Mouse (Mus musculus): ENCODE measurements around the gene Nat8f3.
"Not testable (repeated sequence)": the region's sequence is repeated elsewhere in the genome, so short reads cannot be mapped to it uniquely, and the experiment has no call there.

DNA sequence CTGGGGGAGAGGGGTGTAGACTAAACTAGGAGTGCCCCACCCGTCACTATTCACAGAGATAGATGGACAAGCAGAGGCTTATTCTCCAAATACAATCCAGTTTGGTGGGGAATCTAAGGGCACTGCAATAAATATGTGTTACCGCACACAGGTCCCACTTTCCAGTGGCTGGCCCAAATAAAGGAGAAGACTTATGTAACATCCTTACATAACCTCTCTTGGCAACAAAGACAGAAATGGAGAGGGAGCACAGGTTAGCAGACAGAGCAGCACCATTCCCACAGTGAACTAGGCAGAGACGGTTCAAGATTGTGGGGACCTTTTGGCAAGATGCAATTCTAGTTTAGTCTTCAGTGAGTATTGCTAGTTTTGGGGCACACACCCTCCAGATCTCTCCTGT, 45.0 kb upstream of the Nat8f3 start:
- not testable (repeated sequence) for TF ChIP-seq POLR2AphosphoS2 (IDR thresholded peaks at IDR 0.05; ENCODE audit: low read depth, low read length); CHD2 (IDR thresholded peaks at IDR 0.05; ENCODE audit: low read length); POLR2A (IDR thresholded peaks at IDR 0.05; ENCODE audit: low read depth, low read length); ETS1 (conservative IDR thresholded peaks at IDR 0.05; ENCODE audit: low read depth, low read length); MAX (IDR thresholded peaks at IDR 0.05; ENCODE audit: low read length); EP300 (IDR thresholded peaks at IDR 0.05; ENCODE audit: low read length); CTCF (conservative IDR thresholded peaks at IDR 0.05 in 1 of 2, IDR thresholded peaks at IDR 0.05 in 1 of 2; ENCODE audit: low read depth in 2 of 2, low read length in 2 of 2); E2F4 (IDR thresholded peaks at IDR 0.05; ENCODE audit: insufficient replicate concordance, low read depth, low read length); KAT2A (IDR thresholded peaks at IDR 0.05; ENCODE audit: insufficient replicate concordance, low read length); GABPA (IDR thresholded peaks at IDR 0.05; ENCODE audit: insufficient replicate concordance, low read depth, low read length)

Measured in CH12.LX (cell line).